In genomic region chr14:20674064-20674833, GRCm38 (mm10) we compare ENCODE assay signal across 8 mouse cellular contexts. TPM values are rescaled to one million over a fixed set of nuclear protein-coding genes. Genes with fewer than 3 reads are reported as not detected.
A peak's percentile ranks its signal among the peaks of the same experiment; 100 is the strongest.
DNase-seq lines count a peak whose midpoint lies in the region; ATAC-seq and TF ChIP-seq lines count a peak whose summit lies in the region.

TSS of gene Sec24c (plus strand) at chr14:20674308.

- peak within 1 kb of the TSS; percentile 78 for H3K27ac ChIP-seq in forebrain, embryonic 16.5 days (ENCODE audit: low read length)
- peak within 1 kb of the TSS; percentile 95 for H3K27ac ChIP-seq in layer of hippocampus, adult 2 months
- peak within 1 kb of the TSS; percentile 88 for H3K27ac ChIP-seq in lung, embryonic 14.5 days (ENCODE audit: low read depth)
- H3K27ac ChIP-seq in olfactory bulb, adult 2 months (ENCODE audit: insufficient read depth, low read depth, low read length) = peak within 1 kb of the TSS; percentile 79
- peak within 1 kb of the TSS; percentile 67 for H3K27ac ChIP-seq in thymus, adult 2 months (ENCODE audit: control insufficient read depth, insufficient read depth, low read length)

- H3K4me3 ChIP-seq in G1E (ENCODE audit: low read depth, low read length) = peak within 1 kb of the TSS; percentile 93
- H3K4me3 ChIP-seq in forebrain, embryonic 16.5 days (replicated peaks; ENCODE audit: low read length) = peak within 1 kb of the TSS; percentile 87
- H3K4me3 ChIP-seq in layer of hippocampus, adult 2 months = peak within 1 kb of the TSS; percentile 89
- peak within 1 kb of the TSS; percentile 63 for H3K4me3 ChIP-seq in lung, embryonic 14.5 days (ENCODE audit: low read depth, low read length)
- peak within 1 kb of the TSS; percentile 84 for H3K4me3 ChIP-seq in olfactory bulb, adult 2 months (ENCODE audit: insufficient read depth, low read depth, low read length)
- peak within 1 kb of the TSS; percentile 94 for H3K4me3 ChIP-seq in thymus, adult 2 months (ENCODE audit: control insufficient read depth, insufficient read depth, low read length)

- peak; percentile 72; the same call in 1 of the 2 replicates for TF ChIP-seq POLR2A in olfactory bulb, adult 2 months (IDR thresholded peaks at IDR 0.05; ENCODE audit: insufficient read depth, low read depth, low read length)
- 0 out of 2 replicates have a peak, but pooled peaks have one; percentile 55 for TF ChIP-seq POLR2A in thymus, adult 2 months (IDR thresholded peaks at IDR 0.05; ENCODE audit: control insufficient read depth, extremely low read depth, insufficient read depth, low read length, poor library complexity)

- H3K9ac ChIP-seq in forebrain, embryonic 16.5 days (replicated peaks; ENCODE audit: low read depth, low read length) = peak within 1 kb of the TSS; percentile 80
- H3K9ac ChIP-seq in lung, embryonic 14.5 days = peak within 1 kb of the TSS; percentile 65

- no peak for TF ChIP-seq CTCF in G1E (IDR thresholded peaks at IDR 0.05; ENCODE audit: low read depth, low read length)
- TF ChIP-seq CTCF in layer of hippocampus, adult 2 months (conservative IDR thresholded peaks at IDR 0.05) = peak; percentile 1; the same call in 1 of the 2 replicates
- TF ChIP-seq CTCF in lung, embryonic 14.5 days (IDR thresholded peaks at IDR 0.05; ENCODE audit: low read depth) = no peak
- no peak for TF ChIP-seq CTCF in olfactory bulb, adult 2 months (IDR thresholded peaks at IDR 0.05; ENCODE audit: insufficient read depth, low read depth, low read length)
- 0 out of 2 replicates have a peak, but pooled peaks have one; percentile 31 for TF ChIP-seq CTCF in thymus, adult 2 months (IDR thresholded peaks at IDR 0.05; ENCODE audit: borderline replicate concordance, control insufficient read depth, extremely low read depth, insufficient read depth, low read length, poor library complexity)

- H3K4me2 ChIP-seq in forebrain, embryonic 16.5 days (ENCODE audit: low read length) = peak within 1 kb of the TSS; percentile 89
- H3K4me2 ChIP-seq in lung, embryonic 14.5 days = peak within 1 kb of the TSS; percentile 68

- under 1% methylated on average over 43 of the region's 43 CpGs for WGBS in forebrain, embryonic 16.5 days
- 2% methylated on average over 43 of the region's 43 CpGs for WGBS in lung, embryonic 14.5 days
- under 1% methylated on average over 43 of the region's 43 CpGs for WGBS in olfactory bulb, adult 2 months
- under 1% methylated on average over 43 of the region's 43 CpGs for WGBS in thymus, adult 2 months

- intact Hi-C loops in heart, postnatal 36 days (cut with DNase I) = loop anchor here (2.0 to 10.0 kb wide), 2 partner anchors 19 to 199 kb away; no protein-coding TSS in a partner anchor

- DNase-seq in G1E (ENCODE audit: low spot score) = peak; percentile 86
- peak; percentile 98 to 99 for DNase-seq in cerebellum, adult 18-20 months
- DNase-seq in heart, postnatal 36 days = peak; percentile 98 to 99
- DNase-seq in layer of hippocampus, adult 2 months (ENCODE audit: low spot score in 2 of 2) = peak; percentile 97 to 99
- peak; percentile 100 for DNase-seq in lung, embryonic 14.5 days
- peak; percentile 97 for DNase-seq in thymus, adult 2 months

- H3K27me3 ChIP-seq in G1E (ENCODE audit: insufficient read depth, low read length) = peaks cover 1% of the 10 kb centered on the region
- H3K27me3 ChIP-seq in forebrain, embryonic 16.5 days (replicated peaks; ENCODE audit: control insufficient read depth, insufficient read depth, low read length) = peaks cover 6% of the 10 kb centered on the region
- H3K27me3 ChIP-seq in lung, embryonic 14.5 days (ENCODE audit: insufficient read depth, low read length) = no peaks in the 10 kb centered on the region
- no peaks in the 10 kb centered on the region for H3K27me3 ChIP-seq in thymus, adult 2 months (ENCODE audit: control insufficient read depth, insufficient read depth, low read length)

- peak; percentile 91 for ATAC-seq in G1E (ENCODE audit: extremely low read depth, insufficient number of reproducible peaks, low FRiP score, poor library complexity, severe bottlenecking)
- ATAC-seq in forebrain, embryonic 16.5 days = peak; percentile 98
- ATAC-seq in lung, embryonic 14.5 days (ENCODE audit: insufficient read depth) = peak; percentile 96

- H3K36me3 ChIP-seq in G1E (replicated peaks) = peaks cover 44% of the 10 kb centered on the region
- H3K36me3 ChIP-seq in forebrain, embryonic 16.5 days (ENCODE audit: control insufficient read depth, insufficient read depth) = peaks cover 19% of the 10 kb centered on the region; the same call in 1 of the 2 replicates
- peaks cover 38% of the 10 kb centered on the region for H3K36me3 ChIP-seq in lung, embryonic 14.5 days (ENCODE audit: insufficient read depth)
- peaks cover 27% of the 10 kb centered on the region for H3K36me3 ChIP-seq in thymus, adult 2 months (ENCODE audit: control insufficient read depth, insufficient read depth, low read length)

- no peaks in the 10 kb centered on the region for H3K9me3 ChIP-seq in G1E (replicated peaks)
- no peaks in the 10 kb centered on the region for H3K9me3 ChIP-seq in forebrain, embryonic 16.5 days (ENCODE audit: control insufficient read depth, low read length)
- H3K9me3 ChIP-seq in lung, embryonic 14.5 days (ENCODE audit: low read depth, low read length) = no peaks in the 10 kb centered on the region

- H3K4me1 ChIP-seq in G1E (ENCODE audit: insufficient read depth, low read depth, low read length) = peaks cover 28% of the 10 kb centered on the region
- H3K4me1 ChIP-seq in forebrain, embryonic 16.5 days (replicated peaks; ENCODE audit: control insufficient read depth, insufficient read depth, low read length) = peaks cover 15% of the 10 kb centered on the region
- H3K4me1 ChIP-seq in lung, embryonic 14.5 days (ENCODE audit: insufficient read depth) = peaks cover 8% of the 10 kb centered on the region; the same call in 1 of the 2 replicates
- H3K4me1 ChIP-seq in olfactory bulb, adult 2 months (ENCODE audit: control insufficient read depth, insufficient read depth, low read length) = no peaks in the 10 kb centered on the region
- H3K4me1 ChIP-seq in thymus, adult 2 months (replicated peaks; ENCODE audit: control insufficient read depth, insufficient read depth, low read length) = peaks cover 5% of the 10 kb centered on the region

RNA-seq across cellular contexts. Expression of gene Sec24c, which starts in this region (rescaled TPM):
- total RNA-seq in G1E (2014; fragmentation: Nextera tagmentation) = 119 and 126 TPM in 2 replicates
- 88.4 and 101 TPM in 2 replicates for total RNA-seq in G1E (2017)
- 255 and 271 TPM in 2 replicates for polyA plus RNA-seq in G1E (2012)
- polyA plus RNA-seq in forebrain, embryonic 16.5 days (2015; fragmentation: Nextera tagmentation; extraction: Ambion mirVana) = 96.8 and 101 TPM in 2 replicates
- 100 to 1,000 TPM in 1 of 2 experiments, 10 to 100 TPM in 1; 97.8 to 104 TPM for total RNA-seq in heart, postnatal 36 days (2021)
- 100 to 1,000 TPM; 104 to 108 TPM for total RNA-seq in layer of hippocampus, adult 2 months (2021)
- polyA plus RNA-seq in lung, embryonic 14.5 days (2014; fragmentation: Nextera tagmentation; extraction: Ambion mirVana) = 96.0 and 100 TPM in 2 replicates
- 190 and 558 TPM in 2 replicates for polyA plus RNA-seq in olfactory bulb, adult 2 months (2012; ENCODE audit: insufficient read depth, insufficient read length, low replicate concordance, missing spikeins)
- 486 and 497 TPM in 2 replicates for polyA plus RNA-seq in thymus, adult 2 months (2012; rRNA removed)

Comparison
In these comparisons a context has a peak if more than half of its experiments do, and no peak if none do; other contexts are left out.
1. Peak in every context shown above with its lines: DNase-seq, ATAC-seq, H3K4me3 ChIP-seq and H3K27ac ChIP-seq.
2. CTCF ChIP-seq: peak in layer of hippocampus, adult 2 months (single experiment) and thymus, adult 2 months (single experiment); none in G1E (single experiment), lung, embryonic 14.5 days (single experiment) and olfactory bulb, adult 2 months (single experiment).